Mouse (Mus musculus) lung, postnatal 14 days (tissue): ENCODE data around the gene Lingo1.

Experiments
- DNase-seq: peaks from one replicate; pipeline ENCODE4 v3.0.0; 2021

Lingo1 gene

GRCm38 (mm10) chr9:56633449-56634225 lies 162.6 kb downstream of the Lingo1 start:
- DNase-seq = no peak

- no peak for DNase-seq
Measured at GRCm38 (mm10) chr9:56630945-56631344, 165.3 kb downstream of the Lingo1 start.

- no peak for DNase-seq
Measured at GRCm38 (mm10) chr9:56629674-56630397, 166.4 kb downstream of the Lingo1 start.

DNA sequence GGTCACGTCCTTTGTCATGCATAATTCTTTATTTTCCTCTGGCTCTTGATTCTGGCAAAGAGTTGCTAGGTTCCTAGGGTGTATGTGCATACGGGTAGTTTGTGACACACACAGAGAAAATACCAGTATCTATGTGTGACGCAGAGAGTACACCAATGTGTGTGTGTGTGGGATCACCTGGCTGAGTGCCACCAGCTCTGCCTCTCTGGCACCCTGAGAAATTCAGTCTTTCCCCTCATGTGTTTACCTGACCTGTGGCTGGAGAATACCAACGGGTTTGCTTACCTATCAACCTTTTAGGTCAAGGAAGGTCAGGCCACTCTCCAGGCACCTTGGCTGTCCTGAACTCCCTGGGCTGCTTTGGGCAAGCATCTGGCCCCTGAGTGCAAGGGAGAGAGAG lies 169.0 kb downstream of the Lingo1 start:
- no peak for DNase-seq

GRCm38 (mm10) chr9:56624923-56625322 lies 171.3 kb downstream of the Lingo1 start:
- DNase-seq = no peak

DNA sequence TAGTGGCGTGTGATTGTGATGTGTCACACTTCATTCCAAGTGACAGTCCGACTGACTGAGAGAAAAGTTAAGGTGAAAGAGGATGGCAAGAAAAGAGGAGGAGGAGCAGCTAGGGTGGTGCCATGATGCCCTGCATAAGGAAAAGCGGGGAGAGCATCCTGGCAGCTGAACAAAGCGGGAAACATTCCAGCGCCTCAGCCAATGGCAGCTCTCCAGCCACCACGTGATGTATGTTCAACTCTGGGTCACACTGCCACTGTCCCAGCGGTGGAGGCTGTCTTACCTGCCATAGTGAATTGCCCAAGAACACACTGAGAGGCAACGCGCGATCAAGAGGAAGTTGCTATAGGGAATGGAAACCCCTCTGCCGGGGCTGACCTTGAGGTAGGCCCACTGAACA lies 172.9 kb downstream of the Lingo1 start:
- DNase-seq = no peak

- no peak for DNase-seq
Measured at GRCm38 (mm10) chr9:56622761-56623160, 173.5 kb downstream of the Lingo1 start.

DNA sequence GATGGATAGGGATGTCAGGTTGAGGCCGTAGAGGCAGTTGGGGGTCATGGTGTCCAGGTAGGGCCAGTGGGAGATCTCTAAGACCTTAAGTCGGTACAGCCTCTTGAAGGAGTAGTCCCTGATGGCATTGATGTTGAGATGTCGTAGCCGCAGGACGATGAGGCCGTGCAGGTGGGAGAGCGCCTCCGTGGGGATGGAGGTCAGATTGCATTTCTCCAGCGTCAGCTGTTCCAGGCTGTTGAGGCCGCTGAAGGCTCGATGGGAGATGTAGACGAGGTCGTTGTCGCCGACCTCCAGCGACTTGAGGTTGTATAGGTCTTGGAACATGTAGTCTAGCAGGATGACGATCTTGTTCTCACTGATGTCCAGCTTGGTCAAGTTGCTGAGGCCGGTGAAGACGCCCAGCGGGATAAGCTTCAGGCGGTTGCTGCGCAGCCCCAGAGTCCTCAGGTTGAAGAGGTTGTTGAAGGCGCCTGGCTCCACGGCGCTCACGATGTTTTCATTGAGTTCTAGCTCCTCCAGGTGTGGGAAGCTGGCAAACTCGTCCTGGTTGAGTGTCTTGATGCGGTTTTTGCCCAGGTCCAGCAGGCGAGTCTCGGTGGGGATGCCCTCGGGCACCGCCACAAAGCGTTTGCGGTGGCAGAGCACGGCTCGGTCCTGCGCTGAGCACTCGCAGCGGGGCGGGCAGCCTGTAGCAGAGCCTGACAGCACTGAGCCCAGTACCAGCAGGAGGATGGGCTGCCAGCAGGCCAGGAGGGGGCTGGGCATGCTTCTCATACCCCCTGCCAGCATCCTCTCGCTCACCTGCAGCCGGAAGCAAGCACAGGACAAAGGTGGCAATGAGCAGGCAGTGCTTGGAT lies 175.5 kb downstream of the Lingo1 start:
- DNase-seq = no peak

DNA sequence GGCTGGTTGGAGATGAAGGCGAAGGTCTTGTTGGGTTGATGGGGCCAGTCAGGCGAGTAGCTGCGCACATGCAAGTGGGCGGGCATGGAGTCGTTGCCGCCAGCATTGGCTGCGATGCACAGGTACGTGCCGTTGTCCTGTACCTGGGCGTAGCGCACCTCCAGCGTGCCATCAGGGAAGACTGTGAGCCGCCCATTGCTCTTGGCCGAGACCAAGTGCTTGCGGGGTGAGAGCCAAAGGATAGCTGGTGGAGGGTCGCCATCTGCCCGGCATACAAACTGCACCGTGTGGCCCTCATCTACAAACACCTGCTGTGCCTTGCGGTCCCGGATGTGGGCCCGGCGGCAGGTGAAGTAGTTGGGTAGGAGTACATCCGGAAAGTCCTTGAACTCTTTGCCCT lies 176.6 kb downstream of the Lingo1 start:
- DNase-seq = no peak

DNA sequence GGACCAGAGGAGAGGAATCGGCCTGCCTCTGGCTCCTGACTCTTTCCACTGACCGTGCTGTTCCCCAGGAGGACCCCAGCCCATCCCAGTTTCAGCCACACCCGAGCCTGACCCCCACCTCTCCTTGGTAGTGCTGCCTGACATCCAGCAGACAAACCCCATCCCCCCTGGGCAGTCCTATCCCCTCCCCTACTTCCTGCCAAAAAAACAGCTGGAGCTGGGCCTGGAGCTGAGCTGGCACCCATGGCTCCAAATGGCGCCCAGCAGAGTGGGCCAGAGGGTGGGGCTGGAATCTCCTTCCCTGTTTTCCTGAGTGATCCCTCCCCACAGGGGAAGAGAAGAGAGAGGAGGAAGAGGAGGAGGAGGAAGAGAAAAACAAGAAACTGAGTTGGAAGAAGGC lies 177.6 kb downstream of the Lingo1 start:
- no peak for DNase-seq

DNA sequence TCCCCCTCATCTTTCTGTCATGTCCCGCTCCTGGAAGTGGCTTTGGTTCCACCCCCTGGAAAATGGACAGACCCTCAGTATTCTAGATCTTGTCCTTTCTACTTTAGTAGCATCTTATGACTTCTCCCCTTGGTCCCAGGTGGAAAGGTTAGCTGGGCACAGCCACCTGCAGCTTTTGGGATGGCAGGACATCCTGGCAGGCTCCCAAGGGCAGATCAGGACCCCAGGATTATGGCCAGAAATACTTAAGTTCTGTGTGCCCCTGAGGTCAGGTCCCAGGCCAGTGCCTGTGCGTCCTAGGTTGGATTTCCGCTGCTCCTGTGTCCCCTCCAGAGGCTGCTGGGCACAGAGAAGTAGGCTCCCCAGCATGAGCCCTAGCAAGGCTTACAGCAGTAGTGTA lies 180.2 kb downstream of the Lingo1 start:
- DNase-seq = no peak

DNA sequence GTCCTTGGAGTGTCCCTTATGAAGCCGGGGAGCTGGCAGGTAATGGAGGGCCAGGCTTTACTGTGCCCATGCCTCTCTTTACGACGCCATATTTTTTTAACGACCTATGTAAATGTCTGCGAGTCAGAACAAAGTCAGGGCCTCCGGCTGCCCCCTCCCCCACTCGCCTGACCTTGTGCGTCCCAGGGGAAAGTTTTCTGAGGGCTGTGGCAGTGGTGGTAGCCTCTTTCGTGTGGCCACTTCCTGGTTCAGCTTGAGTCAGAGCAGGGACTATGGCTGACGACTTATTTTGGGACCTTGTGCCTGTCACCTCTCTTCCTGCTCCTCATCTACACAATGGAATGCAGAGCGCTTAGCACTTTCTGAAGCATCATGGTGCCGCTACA lies 183.5 kb downstream of the Lingo1 start:
- DNase-seq = no peak

DNA sequence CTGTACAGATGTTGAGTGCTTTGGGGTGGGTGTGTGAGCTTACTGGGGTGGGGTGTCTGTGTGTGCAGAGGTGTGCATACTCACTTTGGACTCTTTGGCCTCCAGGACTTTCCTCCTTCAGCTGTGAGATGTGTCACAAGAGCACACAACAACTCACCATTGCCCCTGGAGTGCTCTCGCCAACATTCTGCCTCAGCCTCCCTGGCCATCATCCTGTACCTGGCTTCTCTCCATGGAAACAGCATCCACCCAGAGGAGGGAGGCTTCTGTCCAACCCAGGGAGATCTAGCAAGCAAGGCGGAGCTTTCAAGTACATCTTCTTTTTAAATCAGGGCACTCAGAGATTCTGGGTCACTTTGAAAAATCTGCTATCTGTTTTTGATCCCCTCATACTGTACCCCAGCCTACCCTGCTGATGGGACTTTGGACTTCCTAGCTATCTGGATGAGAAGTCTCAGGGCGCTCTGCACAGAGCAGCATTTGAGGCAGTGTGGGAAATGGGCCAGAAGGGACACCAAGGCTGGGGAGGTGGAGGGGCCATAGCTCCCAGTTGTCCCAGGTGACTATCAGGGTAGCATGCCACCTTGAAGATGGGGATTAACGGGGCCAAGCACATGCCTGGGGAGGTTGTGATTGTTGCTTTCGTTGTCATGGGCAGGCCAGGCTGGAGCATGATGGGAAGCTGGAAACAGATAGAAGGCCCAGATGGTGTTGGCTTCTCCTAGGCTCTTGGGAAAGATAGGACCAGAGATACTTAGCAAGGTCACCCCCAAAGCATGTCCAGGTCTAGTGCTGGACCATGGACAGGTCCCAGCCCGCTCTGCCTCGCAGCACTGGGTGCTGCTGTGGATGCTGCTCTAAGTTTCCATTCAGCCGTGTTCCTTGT lies 184.1 kb downstream of the Lingo1 start:
- no peak for DNase-seq

- no peak for DNase-seq
Measured at GRCm38 (mm10) chr9:56610955-56611354, 185.3 kb downstream of the Lingo1 start.

- DNase-seq = no peak
Measured at GRCm38 (mm10) chr9:56610466-56610865, 185.8 kb downstream of the Lingo1 start.

- no peak for DNase-seq
Measured at GRCm38 (mm10) chr9:56609486-56609885, 186.8 kb downstream of the Lingo1 start.

- DNase-seq = no peak
Measured at GRCm38 (mm10) chr9:56608691-56609351, 187.4 kb downstream of the Lingo1 start.

- no peak for DNase-seq
Measured at GRCm38 (mm10) chr9:56606082-56606740, 190.1 kb downstream of the Lingo1 start.

- no peak for DNase-seq
Measured at GRCm38 (mm10) chr9:56605443-56605806, 190.8 kb downstream of the Lingo1 start.

GRCm38 (mm10) chr9:56604797-56605442 lies 191.3 kb downstream of the Lingo1 start:
- DNase-seq = no peak

DNA sequence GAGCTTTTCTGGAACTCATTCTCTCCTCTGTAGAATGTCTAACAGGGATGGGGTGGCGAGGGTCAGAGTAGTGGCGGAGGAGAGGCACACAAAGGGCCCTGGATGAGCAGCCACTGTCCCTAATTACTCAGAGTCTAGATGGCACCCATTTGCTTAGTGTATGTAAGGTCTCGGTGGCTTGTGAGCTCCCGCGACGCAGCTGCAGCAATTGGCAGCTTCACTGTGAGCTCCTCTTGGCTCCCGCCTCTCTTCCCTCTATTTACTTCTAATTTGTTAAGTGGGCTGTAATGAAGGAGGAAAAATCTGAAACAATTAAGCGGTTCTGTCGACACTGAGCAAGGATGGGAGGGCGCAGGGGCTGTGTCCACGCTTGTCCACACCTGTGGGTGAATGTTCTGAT lies 195.6 kb downstream of the Lingo1 start:
- DNase-seq = no peak
